Mouse (Mus musculus): ENCODE measurements around the gene Arhgdia. TPM values are rescaled to one million over a fixed set of nuclear protein-coding genes. Genes with fewer than 3 reads are reported as not detected.
A peak's percentile ranks its signal among the peaks of the same experiment; 100 is the strongest.

Gene Arhgdia
- 559 and 611 TPM in 2 replicates for polyA plus RNA-seq (2015; fragmentation: Nextera tagmentation; extraction: Ambion mirVana)

DNA sequence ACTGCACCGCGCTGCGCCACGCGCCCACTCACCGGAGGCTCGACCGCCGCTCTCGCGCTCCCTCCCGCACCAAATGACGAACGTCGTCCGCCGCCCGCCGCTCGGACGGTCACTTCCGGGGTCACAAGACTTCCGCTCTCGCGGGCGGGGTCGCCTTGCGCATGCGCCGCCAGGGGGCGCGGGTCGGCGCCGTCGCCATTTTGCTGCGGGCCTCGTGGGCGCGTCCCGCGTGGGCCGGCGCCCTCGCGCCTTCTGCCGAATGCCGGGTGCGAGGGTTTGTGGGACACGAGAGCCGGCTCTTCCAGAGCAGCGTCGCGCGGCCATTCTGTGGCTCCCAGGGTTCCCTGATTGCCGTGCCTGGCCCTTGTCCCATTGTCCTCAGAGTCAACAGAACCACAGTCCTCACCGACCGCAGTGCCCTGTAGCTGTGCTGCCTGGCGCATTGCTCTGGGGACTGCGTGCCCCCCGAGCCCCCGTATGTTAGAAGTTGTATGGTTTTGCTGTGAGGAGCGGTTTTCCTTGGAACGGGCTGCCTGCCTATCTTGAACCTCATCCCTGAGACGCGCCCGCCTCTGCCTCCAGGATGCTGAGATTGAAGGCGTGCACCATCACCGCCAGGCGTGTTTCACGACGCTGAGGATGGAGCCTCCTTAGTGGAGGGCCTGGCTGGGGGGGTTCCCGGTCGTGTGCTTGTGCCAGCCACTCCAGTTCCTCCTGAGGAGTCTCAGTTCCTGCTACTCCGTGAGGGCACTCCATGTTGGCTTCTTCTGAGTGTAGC lies at the start of gene Arhgdia:
Gene Arhgdia, minus strand, starts transcription at position 135 of the 778 bp plus-strand sequence.
- 3% methylated on average over 75 of the region's 75 CpGs for WGBS
- peak within 1 kb of the TSS; percentile 75 for H3K27ac ChIP-seq
- peak within 1 kb of the TSS; percentile 81 for H3K4me3 ChIP-seq (replicated peaks)
- peaks cover 27% of the 10 kb centered on the region for H3K36me3 ChIP-seq
- ATAC-seq = peak; percentile 68
- peak within 1 kb of the TSS; percentile 95 for H3K9ac ChIP-seq
- H3K9me3 ChIP-seq = no peaks in the 10 kb centered on the region
- peak within 1 kb of the TSS; percentile 93 for H3K4me2 ChIP-seq (replicated peaks)
- H3K27me3 ChIP-seq (replicated peaks) = no peaks in the 10 kb centered on the region
- H3K4me1 ChIP-seq (replicated peaks) = peaks cover 34% of the 10 kb centered on the region

DNA sequence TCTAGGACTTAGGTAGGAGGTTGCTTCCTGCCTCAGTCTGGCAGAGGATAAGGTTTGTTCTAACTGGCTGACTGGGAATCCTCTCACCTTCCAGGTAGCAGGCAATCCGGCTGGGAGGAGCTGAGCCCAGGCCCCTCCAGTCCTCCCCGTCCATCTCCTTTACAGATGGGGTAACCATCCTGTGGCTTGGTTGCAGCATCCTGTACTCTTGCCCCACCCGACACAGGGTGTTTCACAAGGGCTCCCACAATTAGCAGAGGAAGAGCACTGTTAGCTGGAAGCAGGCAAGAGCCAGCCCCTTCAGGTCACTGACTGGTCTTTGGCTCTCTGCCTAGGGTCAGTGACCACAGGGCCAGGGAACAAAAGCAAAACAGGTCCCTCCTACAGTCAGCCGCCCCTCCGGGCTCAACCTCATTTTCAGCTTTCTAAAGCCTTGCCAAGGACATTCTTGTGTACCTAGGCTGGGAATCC lies 49.0 kb upstream of the Arhgdia start:
- no peaks in the 10 kb centered on the region for H3K27me3 ChIP-seq (replicated peaks)
- H3K9me3 ChIP-seq = no peaks in the 10 kb centered on the region
- peaks cover 44% of the 10 kb centered on the region for H3K4me1 ChIP-seq (replicated peaks)
- WGBS = 54% methylated on average over 5 of the region's 5 CpGs
- H3K4me3 ChIP-seq (replicated peaks) = peak overlapping the region; percentile 17; the same call in 1 of the 2 replicates
- H3K27ac ChIP-seq = peak overlapping the region; percentile 79
- ATAC-seq = no peak
- peak overlapping the region; percentile 29 for H3K9ac ChIP-seq
- H3K4me2 ChIP-seq (replicated peaks) = peak overlapping the region; percentile 85
- peaks cover 13% of the 10 kb centered on the region for H3K36me3 ChIP-seq

- peak overlapping the region; percentile 17; the same call in 1 of the 2 replicates for H3K4me3 ChIP-seq (replicated peaks)
- 34% methylated on average over 7 of the region's 7 CpGs for WGBS
Observed at GRCm38 (mm10) chr11:120629911-120630310, 48.5 kb upstream of the Arhgdia start.

DNA sequence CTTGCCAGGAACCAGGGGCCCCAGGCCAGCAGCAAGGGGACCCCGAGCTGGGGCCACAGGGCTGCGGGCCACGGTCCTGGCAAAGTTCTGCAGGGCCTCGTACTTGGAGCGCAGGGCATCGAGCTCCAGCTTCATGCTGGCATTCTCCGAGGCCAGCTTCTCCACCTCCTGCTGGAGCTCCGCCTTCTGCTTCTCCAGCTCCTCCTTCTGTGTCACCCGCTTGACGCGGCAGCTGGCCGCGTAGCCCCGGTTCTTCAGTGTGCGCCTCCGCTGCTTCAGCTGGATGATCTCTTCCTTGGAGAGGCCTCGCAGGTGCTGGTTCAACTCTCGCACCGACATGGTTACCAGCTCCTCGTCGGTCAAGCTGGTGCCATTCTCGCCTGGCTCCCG lies 47.9 kb upstream of the Arhgdia start:
- Histone ChIP-seq H3K27me3 (replicated peaks) (no peaks in the 10 kb centered on the region), H3K27ac (peak overlapping the region; percentile 79), H3K36me3 (peaks cover 13% of the 10 kb centered on the region), H3K9me3 (no peaks in the 10 kb centered on the region), H3K9ac (peak overlapping the region; percentile 29), H3K4me1 (replicated peaks) (peaks cover 48% of the 10 kb centered on the region), H3K4me3 (replicated peaks) (no peak overlapping the region), H3K4me2 (replicated peaks) (peak overlapping the region; percentile 85)
- 71% methylated on average over 23 of the region's 23 CpGs for WGBS
- no peak for ATAC-seq

More at GRCm38 (mm10) chr11:120629911-120630310, 48.5 kb upstream of the Arhgdia start:
- Histone ChIP-seq H3K9ac (peak overlapping the region; percentile 29), H3K9me3 (no peaks in the 10 kb centered on the region), H3K36me3 (peaks cover 13% of the 10 kb centered on the region), H3K27me3 (replicated peaks) (no peaks in the 10 kb centered on the region), H3K4me1 (replicated peaks) (peaks cover 48% of the 10 kb centered on the region), H3K4me2 (replicated peaks) (peak overlapping the region; percentile 85), H3K27ac (peak overlapping the region; percentile 79)
- ATAC-seq = 0 out of 2 replicates have a peak, but pooled peaks have one; percentile 9

GRCm38 (mm10) chr11:120628601-120629340 lies 47.3 kb upstream of the Arhgdia start:
- H3K9ac ChIP-seq = no peak overlapping the region
- H3K4me1 ChIP-seq (replicated peaks) = peaks cover 48% of the 10 kb centered on the region

GRCm38 (mm10) chr11:120627468-120628300 lies 46.3 kb upstream of the Arhgdia start:
- 72% methylated on average over 22 of the region's 22 CpGs for WGBS
- no peak overlapping the region; the same call in 1 of the 2 replicates for H3K9ac ChIP-seq
- H3K36me3 ChIP-seq = peaks cover 13% of the 10 kb centered on the region
- no peak overlapping the region for H3K27ac ChIP-seq
- H3K27me3 ChIP-seq (replicated peaks) = no peaks in the 10 kb centered on the region
- H3K4me1 ChIP-seq (replicated peaks) = peaks cover 51% of the 10 kb centered on the region
- H3K9me3 ChIP-seq = no peaks in the 10 kb centered on the region
- no peak overlapping the region for H3K4me3 ChIP-seq (replicated peaks)
- no peak overlapping the region for H3K4me2 ChIP-seq (replicated peaks)
- no peak for ATAC-seq

More at GRCm38 (mm10) chr11:120628601-120629340, 47.3 kb upstream of the Arhgdia start:
- Histone ChIP-seq H3K27me3 (replicated peaks) (no peaks in the 10 kb centered on the region), H3K4me3 (replicated peaks) (no peak overlapping the region), H3K9me3 (no peaks in the 10 kb centered on the region), H3K36me3 (peaks cover 13% of the 10 kb centered on the region), H3K4me2 (replicated peaks) (peak overlapping the region; percentile 12; the same call in 1 of the 2 replicates), H3K27ac (0 out of 2 replicates have a peak overlapping the region, but pooled peaks have one; percentile 79)
- 93% methylated on average over 23 of the region's 23 CpGs for WGBS
- ATAC-seq = no peak

GRCm38 (mm10) chr11:120626785-120627467 lies 45.5 kb upstream of the Arhgdia start:
- Histone ChIP-seq H3K9me3 (no peaks in the 10 kb centered on the region), H3K27ac (no peak overlapping the region), H3K36me3 (peaks cover 13% of the 10 kb centered on the region), H3K9ac (no peak overlapping the region; the same call in 1 of the 2 replicates), H3K4me1 (replicated peaks) (peaks cover 45% of the 10 kb centered on the region), H3K27me3 (replicated peaks) (no peaks in the 10 kb centered on the region), H3K4me2 (replicated peaks) (no peak overlapping the region), H3K4me3 (replicated peaks) (no peak overlapping the region)
- ATAC-seq = no peak
- 91% methylated on average over 11 of the region's 11 CpGs for WGBS

DNA sequence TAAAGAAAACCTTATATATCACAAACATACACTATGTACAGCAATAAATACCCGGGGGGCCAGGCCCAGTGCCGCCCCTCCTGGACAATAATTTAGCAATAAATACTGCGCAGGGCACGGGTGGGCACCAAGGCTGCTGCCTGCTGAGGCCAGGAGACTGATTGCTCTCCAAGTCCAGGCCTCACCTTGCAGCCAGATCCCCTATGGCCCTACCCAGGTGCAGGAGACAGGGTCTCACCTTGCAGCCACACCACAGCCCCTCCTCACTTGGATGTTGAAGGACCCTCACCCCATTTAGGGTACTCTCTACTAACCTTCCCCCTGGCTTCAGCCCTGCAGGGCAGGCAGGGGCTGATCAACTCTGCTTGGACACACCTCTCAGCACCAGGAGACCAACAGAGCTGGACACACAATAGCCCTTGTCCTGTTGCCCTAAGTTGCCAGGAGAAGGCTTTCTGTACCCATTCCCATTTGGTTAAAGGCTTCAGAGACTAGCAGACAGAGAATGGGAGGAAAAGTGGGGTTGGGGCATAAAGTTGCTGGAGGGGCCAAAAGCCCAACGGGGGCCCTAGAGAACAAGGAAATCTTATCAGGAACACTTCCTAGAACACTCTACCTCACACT lies 43.8 kb upstream of the Arhgdia start, which contains the start of gene Sirt7:
Gene Sirt7, minus strand, starts transcription at position 89 of the 624 bp plus-strand sequence.
- H3K4me3 ChIP-seq (replicated peaks) = peak within 1 kb of the TSS; percentile 93
- no peaks in the 10 kb centered on the region for H3K9me3 ChIP-seq
- H3K9ac ChIP-seq = peak within 1 kb of the TSS; percentile 78
- peak within 1 kb of the TSS; percentile 85 for H3K27ac ChIP-seq
- H3K4me2 ChIP-seq (replicated peaks) = peak within 1 kb of the TSS; percentile 93
- peaks cover 17% of the 10 kb centered on the region for H3K36me3 ChIP-seq
- H3K27me3 ChIP-seq (replicated peaks) = no peaks in the 10 kb centered on the region
- 14% methylated on average over 5 of the region's 5 CpGs for WGBS
- H3K4me1 ChIP-seq (replicated peaks) = peaks cover 31% of the 10 kb centered on the region
- ATAC-seq = peak; percentile 27

GRCm38 (mm10) chr11:120624680-120625111 lies 43.3 kb upstream of the Arhgdia start:
- ATAC-seq = peak; percentile 85
- H3K9me3 ChIP-seq = no peaks in the 10 kb centered on the region
- under 1% methylated on average over 53 of the region's 53 CpGs for WGBS
- H3K4me1 ChIP-seq (replicated peaks) = peaks cover 25% of the 10 kb centered on the region
- no peaks in the 10 kb centered on the region for H3K27me3 ChIP-seq (replicated peaks)
- H3K27ac ChIP-seq = peak overlapping the region; percentile 85
- peaks cover 22% of the 10 kb centered on the region for H3K36me3 ChIP-seq
- peak overlapping the region; percentile 93 for H3K4me2 ChIP-seq (replicated peaks)
- peak overlapping the region; percentile 93 for H3K4me3 ChIP-seq (replicated peaks)
- H3K9ac ChIP-seq = peak overlapping the region; percentile 78

DNA sequence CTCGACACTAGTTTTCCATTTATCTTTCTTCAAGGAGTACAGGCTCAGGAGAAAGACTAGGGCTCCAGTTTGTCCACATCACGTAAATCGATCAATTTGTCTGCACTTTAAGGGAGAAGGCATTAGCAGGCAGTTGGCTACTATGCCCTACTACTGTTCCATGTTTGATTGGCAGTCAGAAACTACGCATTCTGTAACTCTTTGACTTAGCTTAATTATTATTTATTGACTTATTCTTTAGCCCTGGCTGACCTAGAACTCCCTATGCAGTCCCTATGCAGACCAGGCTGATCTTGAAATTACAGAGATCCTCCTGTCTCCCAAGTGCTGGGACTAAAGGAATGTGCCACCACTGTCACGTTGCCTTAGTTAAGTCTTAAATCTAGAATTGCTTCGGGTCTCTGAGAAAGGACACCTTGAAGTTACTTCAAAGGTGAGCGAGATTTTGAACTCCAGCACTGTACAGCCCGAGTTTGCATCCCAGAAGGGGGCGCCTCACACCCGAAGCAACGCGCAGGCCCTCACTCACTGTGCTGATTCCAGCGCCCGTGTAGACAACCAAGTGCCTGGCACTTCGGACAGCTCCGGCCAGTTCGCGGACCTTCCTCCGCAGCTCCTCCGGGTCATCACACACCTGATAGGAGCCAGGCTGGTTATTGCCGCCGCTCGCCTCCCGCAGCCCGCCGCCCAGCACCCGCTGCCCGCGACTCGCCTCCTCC lies 42.7 kb upstream of the Arhgdia start:
- Histone ChIP-seq H3K9me3 (no peaks in the 10 kb centered on the region), H3K4me2 (replicated peaks) (peak overlapping the region; percentile 93), H3K4me1 (replicated peaks) (peaks cover 20% of the 10 kb centered on the region), H3K4me3 (replicated peaks) (peak overlapping the region; percentile 93), H3K9ac (peak overlapping the region; percentile 78), H3K27ac (peak overlapping the region; percentile 85), H3K27me3 (replicated peaks) (no peaks in the 10 kb centered on the region), H3K36me3 (peaks cover 19% of the 10 kb centered on the region)
- 12% methylated on average over 30 of the region's 30 CpGs for WGBS
- ATAC-seq = peak; percentile 82

All from intestine, embryonic 15.5 days (tissue).